11 mouse cellular contexts compared by ENCODE assay signal in the genomic region with DNA sequence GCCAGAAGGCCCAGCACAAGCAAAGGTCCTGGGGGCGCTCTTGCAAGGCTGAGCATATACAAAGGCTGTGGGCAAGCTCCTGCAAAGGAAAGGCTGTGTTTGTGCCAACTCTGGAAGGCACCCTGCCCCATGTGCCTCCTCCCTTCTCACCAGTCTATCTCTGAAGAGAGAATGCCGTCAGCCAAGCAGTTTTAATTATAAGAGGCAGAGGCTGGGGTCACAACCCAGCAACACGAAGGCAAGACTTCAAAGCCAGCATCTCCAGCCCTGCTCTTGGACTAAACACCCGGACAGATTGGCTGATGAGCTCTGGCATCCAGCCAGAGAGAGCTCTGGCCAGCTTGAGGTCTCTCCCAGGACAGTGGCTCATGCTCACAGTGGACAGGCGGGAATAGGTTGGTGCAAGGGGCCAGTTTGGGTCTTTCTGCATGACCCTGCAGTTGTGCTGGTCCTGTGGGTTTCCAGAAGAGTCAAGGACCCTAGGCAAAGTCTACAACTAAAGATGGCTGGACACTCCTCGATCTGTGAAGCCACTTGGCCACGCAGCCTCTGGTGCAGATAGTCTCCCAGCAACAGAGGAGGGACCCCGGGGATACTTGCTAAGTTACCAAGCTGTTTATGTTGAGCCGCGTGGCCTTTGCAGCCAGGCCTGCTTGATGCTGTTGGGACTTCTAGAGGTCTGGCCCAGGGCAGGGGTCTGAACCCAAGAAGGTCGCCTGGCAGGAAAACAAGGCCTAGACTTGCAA. TPM values are rescaled to one million over a fixed set of nuclear protein-coding genes. Genes with fewer than 3 reads are reported as not detected.
A peak's percentile ranks its signal among the peaks of the same experiment; 100 is the strongest.
DNase-seq lines count a peak whose midpoint lies in the region; ATAC-seq and TF ChIP-seq lines count a peak whose summit lies in the region.
"Had no signal": no experiment of that assay in that cellular context is flagged by ENCODE, and none has a peak within 500 bp of the region (broad histone marks: within the 10 kb centered on the region; RNA-seq: fewer than 3 reads in every experiment).

No protein-coding gene starts in this region.

- 67% methylated on average over 11 of the region's 11 CpGs for WGBS in hindbrain, embryonic 14.5 days
- WGBS in hindbrain, embryonic 13.5 days = 68% methylated on average over 11 of the region's 11 CpGs
- WGBS in kidney, postnatal 0 days = 67% methylated on average over 11 of the region's 11 CpGs
- WGBS in intestine, embryonic 15.5 days = 66% methylated on average over 11 of the region's 11 CpGs

- TF ChIP-seq CTCF in brain, embryonic 14.5 days (IDR thresholded peaks at IDR 0.05; ENCODE audit: borderline replicate concordance, extremely low read depth, insufficient read depth, insufficient read length) = no peak
- no peak for TF ChIP-seq CTCF in kidney, postnatal 0 days (IDR thresholded peaks at IDR 0.05; ENCODE audit: low read depth)

- H3K36me3 ChIP-seq in hindbrain, embryonic 14.5 days (replicated peaks; ENCODE audit: control insufficient read depth, insufficient read depth) = no peaks in the 10 kb centered on the region
- no peaks in the 10 kb centered on the region for H3K36me3 ChIP-seq in hindbrain, embryonic 13.5 days
- no peaks in the 10 kb centered on the region for H3K36me3 ChIP-seq in kidney, postnatal 0 days (ENCODE audit: insufficient read depth, low read length)
- no peaks in the 10 kb centered on the region for H3K36me3 ChIP-seq in intestine, embryonic 15.5 days
- H3K36me3 ChIP-seq: G1E; limb, embryonic 13.5 days had no signal

- H3K4me1 ChIP-seq in hindbrain, embryonic 14.5 days (replicated peaks; ENCODE audit: control insufficient read depth, insufficient read depth, low read length) = no peaks in the 10 kb centered on the region
- H3K4me1 ChIP-seq in hindbrain, embryonic 13.5 days (replicated peaks) = peaks cover 21% of the 10 kb centered on the region
- peaks cover 13% of the 10 kb centered on the region; the same call in 1 of the 2 replicates for H3K4me1 ChIP-seq in kidney, postnatal 0 days (replicated peaks; ENCODE audit: insufficient read depth, low read length)
- no peaks in the 10 kb centered on the region for H3K4me1 ChIP-seq in intestine, embryonic 15.5 days (replicated peaks)

- no peak for TF ChIP-seq POLR2A in brain, embryonic 14.5 days (IDR thresholded peaks at IDR 0.05; ENCODE audit: borderline replicate concordance, extremely low read depth, insufficient read depth, insufficient read length, poor library complexity, severe bottlenecking)

- H3K9ac ChIP-seq in hindbrain, embryonic 14.5 days = no peak overlapping the region
- no peak overlapping the region for H3K9ac ChIP-seq in hindbrain, embryonic 13.5 days
- no peak overlapping the region for H3K9ac ChIP-seq in kidney, postnatal 0 days (ENCODE audit: low read depth, low read length)
- H3K9ac ChIP-seq in intestine, embryonic 15.5 days = no peak overlapping the region
- H3K9ac ChIP-seq: limb, embryonic 13.5 days had no signal

- H3K27me3 ChIP-seq in hindbrain, embryonic 14.5 days (ENCODE audit: control insufficient read depth, insufficient read depth, low read length) = no peaks in the 10 kb centered on the region
- 0 out of 2 replicates have a peak, but pooled peaks cover 5% of the 10 kb centered on the region for H3K27me3 ChIP-seq in hindbrain, embryonic 13.5 days
- no peaks in the 10 kb centered on the region for H3K27me3 ChIP-seq in kidney, postnatal 0 days (ENCODE audit: insufficient read depth, low read length)
- no peaks in the 10 kb centered on the region for H3K27me3 ChIP-seq in intestine, embryonic 15.5 days (replicated peaks)
- H3K27me3 ChIP-seq: limb, embryonic 13.5 days had no signal

- ATAC-seq in hindbrain, embryonic 14.5 days (ENCODE audit: low FRiP score) = peak; percentile 55; the same call in 1 of the 2 replicates
- no peak for ATAC-seq in hindbrain, embryonic 13.5 days (ENCODE audit: low FRiP score)
- no peak for ATAC-seq in kidney, postnatal 0 days (replicated peaks; ENCODE audit: low FRiP score, low read depth)
- no peak for ATAC-seq in intestine, embryonic 15.5 days

- no peak overlapping the region for H3K4me2 ChIP-seq in hindbrain, embryonic 14.5 days (replicated peaks)
- H3K4me2 ChIP-seq in hindbrain, embryonic 13.5 days = no peak overlapping the region
- H3K4me2 ChIP-seq in kidney, postnatal 0 days (ENCODE audit: low read length) = no peak overlapping the region
- no peak overlapping the region for H3K4me2 ChIP-seq in intestine, embryonic 15.5 days (replicated peaks)
- H3K4me2 ChIP-seq: limb, embryonic 13.5 days had no signal

- no peak overlapping the region for H3K27ac ChIP-seq in hindbrain, embryonic 14.5 days
- H3K27ac ChIP-seq in hindbrain, embryonic 13.5 days = no peak overlapping the region; the same call in 1 of the 2 replicates
- H3K27ac ChIP-seq in kidney, postnatal 0 days = peak overlapping the region; percentile 25; the same call in 1 of the 2 replicates
- H3K27ac ChIP-seq in intestine, embryonic 15.5 days = no peak overlapping the region
- H3K27ac ChIP-seq: limb, embryonic 13.5 days had no signal

- H3K9me3 ChIP-seq in hindbrain, embryonic 14.5 days (ENCODE audit: control insufficient read depth, low read length) = no peaks in the 10 kb centered on the region
- no peaks in the 10 kb centered on the region for H3K9me3 ChIP-seq in hindbrain, embryonic 13.5 days
- H3K9me3 ChIP-seq in kidney, postnatal 0 days (replicated peaks; ENCODE audit: low read length) = no peaks in the 10 kb centered on the region
- no peaks in the 10 kb centered on the region for H3K9me3 ChIP-seq in intestine, embryonic 15.5 days
- H3K9me3 ChIP-seq: G1E had no signal

- H3K4me3 ChIP-seq in hindbrain, embryonic 14.5 days (replicated peaks; ENCODE audit: low read length) = no peak overlapping the region
- H3K4me3 ChIP-seq in hindbrain, embryonic 13.5 days = no peak overlapping the region
- no peak overlapping the region for H3K4me3 ChIP-seq in kidney, postnatal 0 days (replicated peaks; ENCODE audit: low read depth, low read length)
- no peak overlapping the region for H3K4me3 ChIP-seq in intestine, embryonic 15.5 days (replicated peaks)
- H3K4me3 ChIP-seq: erythroblast, embryonic 14.5 days; limb, embryonic 13.5 days had no signal

- DNase-seq in hindbrain, embryonic 14.5 days (ENCODE audit: low spot score) = no peak
- DNase-seq in brain, embryonic 14.5 days (ENCODE audit: low read depth) = peak; percentile 68
- DNase-seq in cerebellum, adult 8-10 months = peak; percentile 59
- peak; percentile 34 for DNase-seq in kidney, postnatal 0 days (ENCODE audit: low spot score)
- DNase-seq in thymus, postnatal 4 days = no peak
- DNase-seq in layer of hippocampus, postnatal 14 days (ENCODE audit: low spot score in 2 of 2) = no peak

RNA-seq across cellular contexts. Expression of gene Ano1, which starts 12.9 kb away (rescaled TPM):
- 4.5 and 5.6 TPM in 2 replicates for polyA plus RNA-seq in hindbrain, embryonic 14.5 days (2014; fragmentation: Nextera tagmentation; extraction: Ambion mirVana)
- polyA plus RNA-seq in hindbrain, embryonic 13.5 days (2015; fragmentation: Nextera tagmentation; extraction: Ambion mirVana) = 5.0 and 5.9 TPM in 2 replicates
- 12.9 and 13.4 TPM in 2 replicates for polyA plus RNA-seq in brain, embryonic 14.5 days (2012; rRNA removed)
- polyA plus RNA-seq in kidney, postnatal 0 days (2015; fragmentation: Nextera tagmentation; extraction: Ambion mirVana) = 33.3 and 34.1 TPM in 2 replicates
- total RNA-seq in layer of hippocampus, postnatal 14 days (2021) = 1 to 10 TPM; 2.3 to 5.5 TPM
- polyA plus RNA-seq in intestine, embryonic 15.5 days (2015; fragmentation: Nextera tagmentation; extraction: Ambion mirVana) = 23.6 and 27.8 TPM in 2 replicates

Comparison
In these comparisons a context has a peak if more than half of its experiments do, and no peak if none do; other contexts are left out.
1. DNase-seq: peak in brain, embryonic 14.5 days (single experiment), cerebellum, adult 8-10 months (single experiment) and kidney, postnatal 0 days (single experiment); none in hindbrain, embryonic 14.5 days (single experiment), thymus, postnatal 4 days (single experiment) and layer of hippocampus, postnatal 14 days (0 of 2).